Mouse (Mus musculus) T-helper 2 cell (primary cell): ENCODE data around the gene Zfp428.
"Not testable (repeated sequence)": the region's sequence is repeated elsewhere in the genome, so short reads cannot be mapped to it uniquely, and the experiment has no call there.

Experiments
- in situ Hi-C: fragments of 300-600 bp; cut with MboI, MseI; formaldehyde crosslinking; loops from one replicate; pipeline ENCODE4 v1.15.1; 2025; ENCODE audit warnings: high pct_unique_total_duplicates

Gene Zfp428

GRCm38 (mm10) chr7:24480986-24481473 is 25.8 kb upstream of the Zfp428 start:
- in situ Hi-C loops = no loop called here

GRCm38 (mm10) chr7:24481474-24482207 is 25.2 kb upstream of the Zfp428 start, which contains the start of gene Cadm4:
Cadm4 (plus strand) TSS chr7:24482023.
- in situ Hi-C loops = no loop called here

- in situ Hi-C loops = no loop called here
These were observed 24.4 kb upstream of the Zfp428 start for GRCm38 (mm10) chr7:24482208-24483020.

- in situ Hi-C loops = not testable (repeated sequence)
These were observed 23.5 kb upstream of the Zfp428 start for GRCm38 (mm10) chr7:24483291-24483690.

GRCm38 (mm10) chr7:24485481-24485880 is 21.3 kb upstream of the Zfp428 start:
- in situ Hi-C loops = no loop called here

GRCm38 (mm10) chr7:24486654-24487130 is 20.1 kb upstream of the Zfp428 start:
- in situ Hi-C loops = no loop called here

- in situ Hi-C loops = no loop called here
These were observed 19.4 kb upstream of the Zfp428 start for GRCm38 (mm10) chr7:24487403-24487802.

- in situ Hi-C loops = no loop called here
These were observed 18.5 kb upstream of the Zfp428 start for GRCm38 (mm10) chr7:24488303-24488702.

GRCm38 (mm10) chr7:24499856-24500577 is 6.8 kb upstream of the Zfp428 start:
- in situ Hi-C loops = no loop called here

- in situ Hi-C loops = no loop called here
These were observed 5.9 kb upstream of the Zfp428 start for GRCm38 (mm10) chr7:24500929-24501328.

GRCm38 (mm10) chr7:24501492-24501891 is 5.3 kb upstream of the Zfp428 start:
- in situ Hi-C loops = no loop called here

- in situ Hi-C loops = no loop called here
These were observed 2.8 kb upstream of the Zfp428 start for GRCm38 (mm10) chr7:24504004-24504403.

- in situ Hi-C loops = no loop called here
These were observed 1.9 kb upstream of the Zfp428 start for GRCm38 (mm10) chr7:24504868-24505267.

- in situ Hi-C loops = no loop called here
These were observed 1.2 kb upstream of the Zfp428 start for GRCm38 (mm10) chr7:24505447-24506064.

GRCm38 (mm10) chr7:24506065-24506459 is 744 bp upstream of the Zfp428 start:
- in situ Hi-C loops = no loop called here

- in situ Hi-C loops = no loop called here
These were observed 349 bp upstream of the Zfp428 start for GRCm38 (mm10) chr7:24506476-24506837.

GRCm38 (mm10) chr7:24507726-24508114 is 914 bp downstream of the Zfp428 start:
- in situ Hi-C loops = no loop called here

- in situ Hi-C loops = no loop called here
These were observed 5.5 kb downstream of the Zfp428 start, which contains the start of gene AC161166.1 for GRCm38 (mm10) chr7:24512355-24512754. AC161166.1 (minus strand) TSS chr7:24512455.

- in situ Hi-C loops = not testable (repeated sequence)
These were observed 9.5 kb downstream of the Zfp428 start for GRCm38 (mm10) chr7:24516319-24516718.

GRCm38 (mm10) chr7:24517077-24517476 is 10.3 kb downstream of the Zfp428 start:
- in situ Hi-C loops = no loop called here

GRCm38 (mm10) chr7:24517654-24518053 is 10.8 kb downstream of the Zfp428 start:
- in situ Hi-C loops = no loop called here
